Mouse (Mus musculus) layer of hippocampus, postnatal 10 days (tissue): ENCODE data around the gene Slc16a4. TPM values are rescaled to one million over a fixed set of nuclear protein-coding genes. Genes with fewer than 3 reads are reported as not detected.

Experiments used
- DNase-seq, 2 experiments: peaks; one replicate each; pipeline ENCODE4 v3.0.0; 2021; ENCODE audit warnings: low spot score in 2 of 2
- total RNA-seq, 2 experiments: library from RNA; stranded (reverse); gene quantifications; 2 replicates each; pipeline ENCODE4 v1.2.3; 2021

The Slc16a4 gene
- total RNA-seq, 2 experiments from 2014 or later, result 2.3 TPM

GRCm38 (mm10) chr3:107357700-107358234 lies 66.7 kb downstream of the Slc16a4 start:
- no peak for DNase-seq

- no peak for DNase-seq
Observed at GRCm38 (mm10) chr3:107360341-107360740, 69.3 kb downstream of the Slc16a4 start.

Other genes starting within 250 kb of the Slc16a4 start
- gene Kcna2, start 190.1 kb upstream of the Slc16a4 start, total RNA-seq, result 10 to 100 TPM; 47.5 to 51.4 TPM
- gene Kcna10, start 108.2 kb upstream of the Slc16a4 start, total RNA-seq, result not detected
- gene Cym, start 69.5 kb upstream of the Slc16a4 start, total RNA-seq, result not detected
- gene A630076J17Rik, start 60.6 kb upstream of the Slc16a4 start, total RNA-seq, result not detected
- gene Prok1, start 51.5 kb upstream of the Slc16a4 start, total RNA-seq, result not detected
- 10 to 100 TPM; 55.2 to 60.4 TPM for gene Lamtor5, start 12.4 kb upstream of the Slc16a4 start, total RNA-seq
- gene Rbm15, start 42.4 kb downstream of the Slc16a4 start, total RNA-seq, result 10 to 100 TPM; 23.4 to 25.1 TPM
- 10 to 100 TPM; 33.9 to 37.5 TPM for gene Kcnc4, start 168.3 kb downstream of the Slc16a4 start, total RNA-seq
- 100 to 1,000 TPM; 197 to 222 TPM for gene Slc6a17, start 226.8 kb downstream of the Slc16a4 start, total RNA-seq